Mouse (Mus musculus) forebrain, embryonic 12.5 days (tissue): Measurements from ENCODE around the gene Cstb. TPM values are rescaled to one million over a fixed set of nuclear protein-coding genes. Genes with fewer than 3 reads are reported as not detected.

ENCODE experiments used
- ATAC-seq: fragments of 200-750 bp; cut with Nextera tagmentation; 2 replicates; pipeline ENCODE4 v1.8.0; 2017; ENCODE audit warnings: moderate TSS enrichment; ENCODE audit not compliant: low FRiP score
- H3K27ac ChIP-seq: fragments of 300-500 bp; sonication (generic); 2 replicates; pipeline ENCODE4 v1.5.1; 2016; ENCODE audit warnings: mild to moderate bottlenecking
- H3K27me3 ChIP-seq: fragments of 300-500 bp; sonication (generic); 2 replicates; pipeline ENCODE4 v1.6.1; 2016; ENCODE audit warnings: mild to moderate bottlenecking
- H3K36me3 ChIP-seq: fragments of 300-500 bp; sonication (generic); replicated peaks from 2 replicates; pipeline ENCODE4 v1.6.1; 2016; ENCODE audit warnings: mild to moderate bottlenecking
- H3K4me1 ChIP-seq: fragments of 300-500 bp; sonication (generic); 2 replicates; pipeline ENCODE4 v1.6.1; 2016
- H3K4me2 ChIP-seq: fragments of 300-500 bp; sonication (generic); 2 replicates; pipeline ENCODE4 v1.6.1; 2016; ENCODE audit warnings: mild to moderate bottlenecking, moderate library complexity
- H3K4me3 ChIP-seq: fragments of 300-500 bp; sonication (generic); replicated peaks from 2 replicates; pipeline ENCODE4 v1.5.1; 2016; ENCODE audit warnings: mild to moderate bottlenecking
- H3K9ac ChIP-seq: fragments of 300-500 bp; sonication (generic); 2 replicates; pipeline ENCODE4 v1.6.1; 2016; ENCODE audit warnings: mild to moderate bottlenecking
- H3K9me3 ChIP-seq: fragments of 300-500 bp; sonication (generic); 2 replicates; pipeline ENCODE4 v1.6.1; 2016
- WGBS: fragments of 180-500 bp; shearing (Covaris S2); methylation state at CpG from one replicate; pipeline ENCODE4 v1.1.7; 2016; 5-methylcytosine and 5-hydroxymethylcytosine counted together
- polyA plus RNA-seq: library from polyadenylated mRNA; unstranded; fragments of >200 nt; fragmentation: Nextera tagmentation; extraction: Ambion mirVana; gene quantifications from 2 replicates; pipeline ENCODE4 v1.2.1, GENCODE M21; 2016

The Cstb gene
- polyA plus RNA-seq, 1 experiment from 2014 or later = 120 TPM

DNA sequence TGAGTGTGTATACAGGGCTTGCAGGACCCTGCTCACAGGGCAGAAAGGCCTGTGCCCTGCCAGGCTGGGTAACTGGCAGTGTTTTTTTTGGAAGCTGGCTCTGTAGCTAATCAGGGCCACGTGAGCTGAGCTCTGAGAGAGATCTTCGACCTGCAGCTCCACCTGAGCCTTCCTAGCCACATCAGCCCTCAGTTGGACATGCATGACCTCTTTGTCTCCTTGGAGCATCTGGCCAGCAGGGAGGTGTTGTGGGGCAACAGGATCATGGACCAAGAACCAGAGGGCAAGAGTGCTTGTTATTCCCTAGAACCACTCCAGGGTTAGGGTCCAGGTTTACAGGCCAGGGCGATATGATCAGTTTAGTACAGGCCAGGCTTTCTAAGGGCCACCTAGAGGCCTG is 21.9 kb downstream of the Cstb start:
- no peak for ATAC-seq
- Histone ChIP-seq H3K36me3 (peaks cover 22% of the 10 kb centered on the region), H3K9me3 (no peaks in the 10 kb centered on the region), H3K4me3 (no peak overlapping the region), H3K4me1 (peaks cover 1% of the 10 kb centered on the region; the same call in 1 of the 2 replicates), H3K4me2 (no peak overlapping the region), H3K27ac (no peak overlapping the region), H3K9ac (no peak overlapping the region), H3K27me3 (no peaks in the 10 kb centered on the region)
- 88% methylated on average over 3 of the region's 3 CpGs for WGBS

DNA sequence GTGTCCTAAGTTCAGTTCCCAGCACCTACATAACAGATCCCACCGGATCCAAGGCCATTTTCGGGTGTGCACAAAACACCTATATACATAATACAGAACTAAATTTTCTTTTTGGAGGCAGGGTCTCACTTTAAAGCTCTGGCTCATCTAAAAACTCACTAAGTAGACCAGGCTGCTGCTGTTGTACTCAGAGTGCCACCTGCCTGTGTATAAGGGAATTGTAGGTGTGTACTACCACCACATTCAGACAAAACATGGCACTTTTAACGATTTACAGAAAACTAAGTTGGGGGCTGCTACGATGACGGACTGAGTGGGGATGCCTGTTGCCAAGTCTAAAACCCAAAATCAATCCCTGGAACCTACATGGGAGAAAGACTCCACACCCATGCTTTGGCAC is 25.3 kb downstream of the Cstb start:
- no peak overlapping the region for H3K4me3 ChIP-seq
- 85% methylated on average over 5 of the region's 5 CpGs for WGBS
- H3K27ac ChIP-seq = no peak overlapping the region
- peaks cover 15% of the 10 kb centered on the region; the same call in 1 of the 2 replicates for H3K36me3 ChIP-seq
- no peaks in the 10 kb centered on the region for H3K27me3 ChIP-seq
- no peak overlapping the region for H3K9ac ChIP-seq
- ATAC-seq = no peak
- H3K4me2 ChIP-seq = no peak overlapping the region
- H3K9me3 ChIP-seq = no peaks in the 10 kb centered on the region
- H3K4me1 ChIP-seq = peaks cover 7% of the 10 kb centered on the region; the same call in 1 of the 2 replicates

DNA sequence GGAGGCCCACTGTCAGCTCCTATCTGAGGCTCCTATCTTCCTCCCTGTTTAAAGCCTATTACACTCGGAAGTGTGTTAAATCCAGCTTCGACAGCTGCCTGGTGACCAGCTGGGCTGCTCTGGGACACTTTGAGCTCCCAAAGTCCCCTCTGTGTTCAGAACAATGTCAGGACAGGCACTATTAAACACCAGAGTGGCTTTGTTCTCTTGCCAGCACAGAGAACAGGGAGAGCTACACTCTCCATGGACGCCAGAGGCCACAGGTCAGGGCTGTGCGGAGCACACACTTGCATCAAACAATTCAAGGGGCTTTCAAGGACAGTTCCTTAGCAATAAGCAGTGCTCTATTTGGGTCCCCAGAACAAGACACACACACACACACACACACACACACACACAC is 27.2 kb downstream of the Cstb start:
- WGBS = 46% methylated on average over 4 of the region's 4 CpGs
- Histone ChIP-seq H3K9ac (no peak overlapping the region), H3K9me3 (no peaks in the 10 kb centered on the region), H3K36me3 (peaks cover 2% of the 10 kb centered on the region; the same call in 1 of the 2 replicates), H3K4me3 (no peak overlapping the region), H3K4me2 (no peak overlapping the region), H3K27me3 (no peaks in the 10 kb centered on the region), H3K27ac (no peak overlapping the region), H3K4me1 (peaks cover 8% of the 10 kb centered on the region)
- no peak for ATAC-seq

- Histone ChIP-seq H3K36me3 (no peaks in the 10 kb centered on the region), H3K27ac (no peak overlapping the region), H3K4me1 (peaks cover 12% of the 10 kb centered on the region), H3K9ac (no peak overlapping the region), H3K27me3 (no peaks in the 10 kb centered on the region), H3K4me3 (no peak overlapping the region), H3K9me3 (no peaks in the 10 kb centered on the region), H3K4me2 (no peak overlapping the region)
- 86% methylated on average over 13 of the region's 13 CpGs for WGBS
- no peak for ATAC-seq
These were observed 31.2 kb downstream of the Cstb start for GRCm38 (mm10) chr10:78456696-78457095.

DNA sequence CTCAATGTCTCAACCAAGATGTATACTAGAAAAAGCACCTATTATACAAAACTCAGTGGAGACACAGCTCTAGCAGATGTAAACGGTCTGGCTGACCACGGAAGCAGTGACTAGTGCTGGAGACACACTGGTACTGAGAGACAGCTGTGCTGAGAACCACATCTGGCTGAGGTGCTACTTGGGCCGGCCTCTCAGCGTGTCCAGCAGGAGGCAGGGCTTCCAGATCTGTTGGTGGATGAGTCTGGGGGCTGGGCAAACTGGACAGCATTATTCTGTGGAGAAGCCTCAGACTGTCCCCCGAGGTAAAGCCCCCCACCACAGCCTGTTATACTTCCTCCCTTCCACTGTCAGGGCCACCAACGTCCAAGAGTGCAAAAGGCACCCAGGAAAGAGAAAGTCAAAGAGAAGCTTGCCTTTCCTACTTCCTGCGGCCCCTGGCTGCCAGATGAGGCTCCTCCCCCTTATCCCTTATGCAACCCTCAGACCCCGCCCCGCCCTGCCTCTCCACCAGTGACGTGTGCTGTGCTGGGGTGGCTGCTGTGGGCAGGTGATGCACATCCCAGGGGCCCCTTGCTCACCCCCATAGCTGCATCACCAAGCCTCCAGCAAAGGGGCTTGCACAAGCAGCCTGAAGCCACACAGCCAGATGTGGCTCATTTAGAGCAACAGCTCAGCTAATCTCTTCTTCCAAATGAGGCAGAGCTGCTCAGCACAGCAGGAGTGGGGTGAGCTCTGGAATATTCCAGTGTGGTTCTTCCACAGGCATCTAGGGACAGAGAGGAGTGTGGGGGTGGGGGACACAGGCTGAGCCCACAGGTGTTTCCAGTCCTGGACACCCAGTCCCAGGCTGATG is 32.3 kb downstream of the Cstb start:
- ATAC-seq = 0 out of 2 replicates have a peak, but pooled peaks have one; percentile 39
- WGBS = 31% methylated on average over 9 of the region's 10 CpGs

GRCm38 (mm10) chr10:78458348-78459111 is 33.1 kb downstream of the Cstb start:
- no peak overlapping the region for H3K4me2 ChIP-seq
- H3K9ac ChIP-seq = no peak overlapping the region
- WGBS = 65% methylated on average over 5 of the region's 5 CpGs
- H3K27ac ChIP-seq = no peak overlapping the region
- peak; percentile 12; the same call in 1 of the 2 replicates for ATAC-seq
- peaks cover 3% of the 10 kb centered on the region; the same call in 1 of the 2 replicates for H3K27me3 ChIP-seq
- H3K36me3 ChIP-seq = no peaks in the 10 kb centered on the region
- H3K4me3 ChIP-seq = no peak overlapping the region
- H3K9me3 ChIP-seq = no peaks in the 10 kb centered on the region
- H3K4me1 ChIP-seq = peaks cover 5% of the 10 kb centered on the region

More for the DNA sequence above, 32.3 kb downstream of the Cstb start:
- Histone ChIP-seq H3K4me2 (no peak overlapping the region), H3K36me3 (no peaks in the 10 kb centered on the region), H3K9ac (no peak overlapping the region), H3K4me1 (peaks cover 8% of the 10 kb centered on the region), H3K4me3 (no peak overlapping the region), H3K27me3 (no peaks in the 10 kb centered on the region), H3K27ac (no peak overlapping the region), H3K9me3 (no peaks in the 10 kb centered on the region)

GRCm38 (mm10) chr10:78460463-78460862 is 35.0 kb downstream of the Cstb start:
- Histone ChIP-seq H3K9ac (no peak overlapping the region), H3K4me3 (no peak overlapping the region), H3K9me3 (no peaks in the 10 kb centered on the region), H3K27ac (no peak overlapping the region), H3K27me3 (peaks cover 5% of the 10 kb centered on the region; the same call in 1 of the 2 replicates), H3K4me2 (no peak overlapping the region), H3K4me1 (peaks cover 14% of the 10 kb centered on the region), H3K36me3 (no peaks in the 10 kb centered on the region)
- no peak for ATAC-seq
- 52% methylated on average over 4 of the region's 5 CpGs for WGBS

DNA sequence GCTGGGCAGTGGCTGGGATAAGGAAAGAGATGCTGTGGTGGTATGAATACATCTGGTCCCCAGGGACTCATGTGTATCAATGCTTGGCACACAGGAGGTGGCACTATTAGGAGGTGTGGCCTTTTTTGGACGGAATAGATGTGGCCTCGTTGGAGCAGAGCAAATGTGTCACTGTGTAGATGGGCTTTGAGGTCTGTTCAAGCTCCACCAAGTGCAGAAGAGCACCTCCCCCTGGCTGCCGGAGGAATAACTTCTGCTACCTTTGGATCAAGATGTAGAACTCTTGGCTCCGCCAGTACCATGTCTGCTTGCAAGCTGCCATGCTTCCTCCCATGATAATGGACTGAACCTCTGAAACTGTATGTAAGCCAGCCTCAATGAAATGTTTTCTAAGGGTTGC is 36.3 kb downstream of the Cstb start:
- Histone ChIP-seq H3K27me3 (peaks cover 5% of the 10 kb centered on the region; the same call in 1 of the 2 replicates), H3K36me3 (no peaks in the 10 kb centered on the region), H3K4me2 (no peak overlapping the region), H3K9ac (no peak overlapping the region), H3K9me3 (no peaks in the 10 kb centered on the region), H3K4me3 (no peak overlapping the region), H3K4me1 (peaks cover 14% of the 10 kb centered on the region), H3K27ac (no peak overlapping the region)
- 71% methylated on average over 4 of the region's 4 CpGs for WGBS
- no peak for ATAC-seq

DNA sequence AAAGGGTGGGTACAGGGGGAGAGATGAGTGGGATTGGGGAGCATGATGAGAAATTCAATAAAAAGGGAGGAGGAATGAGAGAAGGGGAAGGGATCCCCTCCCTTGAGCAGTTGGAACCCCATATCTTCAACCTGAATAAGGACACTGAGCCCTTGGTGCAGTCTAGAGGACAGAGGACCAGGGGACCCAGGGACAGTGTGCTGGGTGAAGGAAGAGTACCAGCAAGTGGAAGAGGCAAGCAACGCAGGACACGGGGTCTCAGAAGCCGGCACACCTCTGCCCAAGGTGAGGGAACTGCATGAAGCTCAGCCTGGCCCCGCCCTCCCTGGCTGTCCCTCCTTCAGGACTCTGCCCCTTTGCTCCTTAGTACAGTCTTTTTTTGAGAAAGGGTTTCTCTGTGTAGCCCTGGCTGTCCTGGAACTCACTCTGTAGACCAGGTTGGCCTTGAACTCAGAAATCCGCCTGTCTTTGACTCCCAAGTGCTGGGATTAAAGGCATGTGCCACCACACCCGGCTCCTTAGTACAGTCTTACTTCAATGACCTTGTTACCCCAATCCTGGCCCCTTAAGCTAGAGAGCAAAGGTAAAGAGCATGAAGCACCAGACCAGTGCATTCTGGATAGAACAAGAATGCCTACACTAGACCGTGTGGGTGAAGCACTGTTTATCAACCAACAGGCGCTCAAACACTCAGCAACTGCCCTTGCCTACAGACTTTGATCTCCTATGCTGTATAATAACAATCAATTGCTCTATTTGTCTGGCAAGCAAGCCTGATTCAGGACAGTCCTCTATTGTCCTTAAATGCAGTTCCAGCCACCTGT is 37.7 kb downstream of the Cstb start:
- Histone ChIP-seq H3K27me3 (peaks cover 5% of the 10 kb centered on the region; the same call in 1 of the 2 replicates), H3K36me3 (no peaks in the 10 kb centered on the region), H3K4me3 (no peak overlapping the region), H3K4me1 (peaks cover 9% of the 10 kb centered on the region), H3K4me2 (peak overlapping the region; percentile 99), H3K27ac (no peak overlapping the region), H3K9me3 (no peaks in the 10 kb centered on the region), H3K9ac (no peak overlapping the region)
- no peak for ATAC-seq
- WGBS = 88% methylated on average over 8 of the region's 8 CpGs

DNA sequence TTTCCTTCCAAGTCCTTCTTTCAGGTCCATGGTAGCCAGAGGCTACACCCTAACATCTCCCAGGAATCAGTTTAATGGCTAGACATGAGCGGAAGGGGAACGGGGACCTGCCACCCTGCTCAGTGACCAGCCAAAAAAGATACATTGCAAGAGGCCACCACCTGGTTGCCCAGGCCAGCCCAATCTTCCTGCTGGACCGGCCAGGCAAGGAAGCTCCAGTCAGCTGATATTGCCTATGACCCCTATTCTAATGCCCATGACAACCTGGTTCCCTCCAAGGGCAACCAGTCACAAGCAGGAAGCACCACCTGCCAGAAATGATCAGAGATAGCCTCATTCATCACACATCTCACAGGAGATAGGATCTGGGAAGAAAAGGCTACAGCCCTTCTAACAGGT is 38.3 kb downstream of the Cstb start:
- peaks cover 9% of the 10 kb centered on the region for H3K4me1 ChIP-seq
- H3K4me3 ChIP-seq = peak overlapping the region; percentile 67
- H3K27ac ChIP-seq = no peak overlapping the region
- no peaks in the 10 kb centered on the region for H3K36me3 ChIP-seq
- H3K27me3 ChIP-seq = peaks cover 5% of the 10 kb centered on the region; the same call in 1 of the 2 replicates
- ATAC-seq = no peak
- no peak overlapping the region for H3K9ac ChIP-seq
- H3K9me3 ChIP-seq = no peaks in the 10 kb centered on the region
- H3K4me2 ChIP-seq = peak overlapping the region; percentile 99
- 79% methylated on average over 3 of the region's 3 CpGs for WGBS

- WGBS = 2% methylated on average over 32 of the region's 32 CpGs
- Histone ChIP-seq H3K4me3 (peak overlapping the region; percentile 67), H3K9me3 (no peaks in the 10 kb centered on the region), H3K4me1 (peaks cover 9% of the 10 kb centered on the region), H3K9ac (peak overlapping the region; percentile 65), H3K27ac (no peak overlapping the region), H3K4me2 (peak overlapping the region; percentile 99), H3K36me3 (no peaks in the 10 kb centered on the region), H3K27me3 (peaks cover 5% of the 10 kb centered on the region; the same call in 1 of the 2 replicates)
- peak; percentile 67 for ATAC-seq
These were observed 38.8 kb downstream of the Cstb start for GRCm38 (mm10) chr10:78464201-78464791.
